Mouse (Mus musculus) adrenal gland, postnatal 36 days (tissue): ENCODE data around the gene Rdh7. TPM values are rescaled to one million over a fixed set of nuclear protein-coding genes. Genes with fewer than 3 reads are reported as not detected.
"Not testable (repeated sequence)": the region's sequence is repeated elsewhere in the genome, so short reads cannot be mapped to it uniquely, and the experiment has no call there.

Experiments used
- DNase-seq, 2 experiments: peaks; one replicate each; pipeline ENCODE4 v3.0.0; 2021; ENCODE audit warnings: mixed read lengths in 1 of 2
- long read RNA-seq, 2 experiments: library from polyadenylated mRNA; stranded (forward); transcript quantifications; one replicate each; pipeline ENCODE4 v2.0.0; 2021; ENCODE audit warnings: borderline sequencing depth in 2 of 2
- total RNA-seq, 2 experiments: library from RNA; stranded (reverse); gene quantifications; 2 replicates each; pipeline ENCODE4 v1.2.3; 2021

The Rdh7 gene
- total RNA-seq: under 1 TPM in 1 of 2 experiments, not detected in 1; 0.40 TPM
- long read RNA-seq, experiment 1: 0 reads
- long read RNA-seq, experiment 2, partial matches to known transcripts: 1 of 3 reads
- long read RNA-seq, experiment 2, other reads (novel, unspliced or antisense): 0 of 3 reads

DNA sequence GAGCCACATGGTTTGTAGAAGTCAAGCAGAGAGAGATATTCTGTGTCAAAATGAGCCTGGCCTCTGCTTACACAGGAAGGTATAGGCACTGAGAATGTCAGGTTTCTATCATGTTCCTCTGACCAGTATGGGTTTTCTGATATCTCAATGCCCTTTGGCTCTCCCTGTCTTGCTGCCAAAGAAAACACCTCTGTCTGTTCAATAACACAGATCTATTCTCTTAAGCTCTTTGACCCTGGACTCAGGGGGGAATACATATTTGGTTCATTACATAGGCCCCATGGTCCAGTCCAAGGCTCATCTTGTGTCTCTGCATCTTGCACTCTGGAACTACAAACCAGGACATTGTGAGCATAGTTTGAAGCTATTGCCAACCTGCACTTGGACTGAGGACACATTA is at the start of gene Rdh7:
Gene Rdh7 (minus strand): TSS at position 213 of the 400 bp plus-strand sequence.
- DNase-seq: no peak

DNA sequence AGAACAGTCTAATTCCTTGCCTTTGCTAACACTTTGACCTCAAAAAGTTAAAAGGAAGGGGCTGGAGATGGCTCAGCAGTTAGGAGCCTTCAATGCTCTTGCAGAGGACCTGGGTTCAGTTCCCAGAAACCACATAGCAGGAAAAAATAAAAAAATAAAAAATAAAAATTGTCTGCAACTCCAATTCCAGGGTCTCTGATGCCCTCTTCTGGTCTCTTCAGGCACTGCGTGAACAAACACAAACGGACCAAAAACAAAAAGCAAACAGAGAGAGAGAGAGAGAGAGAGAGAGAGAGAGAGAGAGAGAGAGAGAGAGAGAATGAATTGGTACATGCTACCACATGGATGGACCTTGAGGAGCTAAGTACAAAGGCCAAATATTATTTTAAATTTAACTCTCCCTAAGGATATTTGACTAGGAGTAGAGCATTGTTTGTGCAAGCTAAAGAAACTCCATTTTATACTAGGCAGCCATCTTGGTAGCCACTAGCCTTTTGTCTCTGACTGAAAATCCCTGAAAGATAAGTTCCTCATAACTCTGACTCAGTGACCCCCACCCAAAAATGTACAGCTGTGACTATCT is 48.9 kb upstream of the Rdh7 start:
- peak; percentile 64 to 75 for DNase-seq

DNA sequence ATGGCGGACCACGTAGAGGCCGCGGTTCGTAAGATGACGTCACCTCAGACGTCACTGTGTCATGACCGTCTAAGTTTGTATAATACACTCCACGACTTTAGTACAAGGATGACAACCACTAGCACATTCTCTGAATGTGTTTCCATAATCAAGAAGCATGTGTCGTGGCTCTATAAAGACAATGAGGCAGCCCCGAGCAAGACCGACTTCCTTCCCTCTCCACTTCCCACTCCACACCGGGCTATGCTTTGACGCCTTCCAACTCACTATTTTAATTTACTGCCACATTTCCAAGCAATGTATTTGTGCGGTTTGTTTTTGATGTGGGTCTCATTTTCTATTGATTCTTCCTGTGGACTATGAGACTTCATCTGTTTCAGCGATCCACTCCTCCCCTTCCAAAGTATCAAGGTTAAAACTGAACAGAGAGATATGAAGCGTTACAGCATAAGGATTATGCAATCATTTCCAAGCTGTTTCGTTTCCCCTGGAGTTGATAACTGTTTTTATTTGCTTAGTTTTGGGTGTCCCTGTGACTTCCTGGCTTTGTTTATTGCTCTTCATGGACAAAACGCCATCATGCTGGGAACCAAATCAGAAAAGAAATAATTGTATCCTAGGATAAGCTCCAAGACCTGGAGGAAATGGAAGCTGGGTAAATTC is 48.3 kb upstream of the Rdh7 start:
- DNase-seq: no peak

DNA sequence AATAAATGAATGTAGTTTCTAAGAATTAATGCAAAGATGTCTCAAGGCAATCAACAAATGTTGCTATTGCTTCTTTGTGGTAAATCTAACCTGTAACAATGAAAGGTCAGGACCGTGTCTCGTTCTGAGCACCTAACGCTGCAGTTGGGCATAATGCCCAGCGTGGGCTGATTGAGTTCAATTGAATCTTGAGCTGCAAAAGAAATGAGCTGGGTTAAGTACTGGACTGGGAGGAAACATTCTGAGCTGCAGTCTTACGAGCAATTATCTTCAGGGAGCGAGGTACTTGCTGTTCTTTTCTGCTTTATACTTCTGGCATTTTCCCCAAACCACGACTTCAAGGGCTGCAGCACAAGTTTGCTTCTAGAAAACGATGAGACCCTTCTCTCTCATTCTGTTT is 47.7 kb upstream of the Rdh7 start:
- DNase-seq: no peak

DNA sequence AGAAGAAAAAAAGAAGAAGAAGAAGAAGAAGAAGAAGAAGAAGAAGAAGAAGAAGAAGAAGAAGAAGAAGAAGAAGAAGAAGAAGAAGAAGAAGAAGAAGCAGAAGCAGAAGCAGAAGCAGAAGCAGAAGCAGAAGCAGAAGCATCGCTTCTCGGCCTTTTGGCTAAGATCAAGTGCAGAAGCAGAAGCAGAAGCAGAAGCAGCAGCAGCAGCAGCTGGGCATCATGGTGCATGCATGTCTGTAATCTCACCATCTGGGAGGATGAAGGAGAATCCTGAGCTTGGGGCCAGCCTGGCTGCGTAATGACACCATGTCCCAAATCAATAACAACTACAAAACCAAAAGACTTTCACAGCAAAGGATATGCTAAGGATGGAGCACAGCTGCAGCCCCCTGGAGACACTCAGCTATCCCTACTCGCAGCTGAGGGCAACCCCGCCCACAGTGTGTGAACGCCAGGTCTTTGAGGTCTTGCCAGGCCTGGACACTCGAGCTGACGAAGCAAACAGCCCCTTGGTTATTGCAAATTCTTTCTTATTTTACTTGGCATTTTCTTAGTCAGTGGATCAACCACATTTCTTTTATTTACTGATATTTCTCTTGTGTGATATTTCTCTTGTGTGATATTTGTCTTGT is 43.8 kb upstream of the Rdh7 start:
- no peak for DNase-seq

DNA sequence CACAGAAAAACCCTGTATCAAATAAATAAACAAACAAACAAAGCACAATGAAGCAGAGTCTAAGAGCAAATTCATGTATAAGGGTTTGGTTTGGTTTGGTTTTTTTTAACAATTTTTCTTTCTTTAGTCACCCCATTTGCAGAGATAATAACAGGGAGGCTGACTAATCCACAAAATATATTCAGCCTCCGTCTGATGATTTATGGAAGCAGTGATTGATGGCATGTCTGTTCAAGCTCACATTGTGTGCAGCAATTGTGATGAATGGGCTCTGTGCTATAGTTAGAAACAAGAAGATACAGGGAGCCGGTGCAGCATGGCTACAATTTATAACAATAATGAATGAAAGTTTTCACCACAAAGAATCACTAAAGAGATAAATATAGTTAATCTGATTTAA is 39.1 kb upstream of the Rdh7 start:
- DNase-seq: peak in 1 of 2 experiments; percentile 39

DNA sequence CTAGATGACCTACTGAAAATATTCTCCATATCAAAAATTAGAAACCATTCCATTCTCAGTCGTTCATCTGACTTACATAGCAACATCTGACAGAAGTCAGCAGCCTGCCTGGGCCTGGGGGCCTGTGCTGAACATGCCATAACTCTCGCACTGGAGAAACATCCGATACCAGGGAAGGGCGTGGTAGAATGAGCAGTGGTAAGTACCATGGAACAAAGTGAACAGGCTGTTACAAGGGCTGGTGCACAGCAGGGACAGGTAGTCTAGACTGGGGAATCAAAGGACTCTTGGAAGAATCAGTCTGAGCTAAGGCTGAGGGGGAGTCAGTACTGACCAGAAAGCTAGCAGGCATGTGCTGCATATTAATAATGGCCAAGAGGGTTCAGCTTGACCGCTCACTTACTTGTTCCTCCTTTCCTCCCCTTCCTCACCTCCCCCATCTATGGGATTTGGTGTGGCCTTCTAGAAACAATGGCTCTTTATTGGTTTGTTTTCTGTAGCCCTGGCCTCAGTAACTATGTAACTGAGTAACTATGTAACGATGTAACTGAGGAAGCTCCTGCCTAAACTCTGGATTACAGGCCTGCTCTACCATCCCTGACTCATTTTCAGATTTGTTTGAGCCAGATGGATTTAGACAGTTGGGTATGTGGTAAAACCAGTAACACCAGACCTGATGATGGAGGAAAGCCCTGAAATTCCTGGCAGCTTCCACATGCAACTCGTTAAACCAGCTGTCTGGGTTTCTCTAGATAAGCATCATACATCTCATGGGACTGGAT is 36.2 kb upstream of the Rdh7 start:
- no peak for DNase-seq

DNA sequence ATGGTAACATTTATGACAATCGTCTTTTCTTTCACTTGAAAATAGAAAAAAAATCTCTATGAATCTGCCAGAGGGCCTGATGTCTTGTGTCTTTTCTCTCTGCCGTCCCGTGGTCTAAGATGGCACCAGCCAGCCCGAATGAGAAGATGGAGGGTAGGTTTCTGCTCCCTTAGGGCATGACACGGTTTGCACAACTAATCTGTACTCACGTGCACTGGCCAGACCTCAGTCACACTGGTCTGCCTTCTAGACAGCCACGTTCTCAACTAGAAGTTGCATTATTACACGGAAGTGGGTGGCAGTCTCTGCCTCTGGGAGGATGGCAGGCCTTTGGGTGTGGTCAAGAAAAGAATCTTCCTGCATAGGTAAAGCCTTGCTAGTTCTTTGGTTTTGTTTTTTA is 34.4 kb upstream of the Rdh7 start:
- no peak for DNase-seq

DNA sequence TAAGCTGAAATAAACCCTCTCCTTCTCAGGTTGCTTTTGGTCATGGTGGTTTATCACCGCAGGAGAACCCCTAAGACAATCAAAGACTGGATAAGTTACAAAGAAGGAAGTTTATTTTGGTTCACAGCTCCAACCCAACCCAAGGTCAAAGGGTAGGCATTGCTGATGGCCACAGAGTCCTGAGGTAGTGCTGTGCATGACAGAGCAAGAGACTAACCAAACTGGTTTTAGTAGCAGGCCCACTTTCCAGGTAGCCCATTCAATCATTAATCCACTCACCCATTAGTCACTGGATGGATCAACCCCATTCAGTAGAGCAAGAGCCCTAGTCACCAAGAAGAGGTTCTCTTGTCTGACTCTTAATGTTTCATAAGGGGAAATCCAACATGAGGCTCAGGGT is 33.6 kb upstream of the Rdh7 start:
- no peak for DNase-seq

DNA sequence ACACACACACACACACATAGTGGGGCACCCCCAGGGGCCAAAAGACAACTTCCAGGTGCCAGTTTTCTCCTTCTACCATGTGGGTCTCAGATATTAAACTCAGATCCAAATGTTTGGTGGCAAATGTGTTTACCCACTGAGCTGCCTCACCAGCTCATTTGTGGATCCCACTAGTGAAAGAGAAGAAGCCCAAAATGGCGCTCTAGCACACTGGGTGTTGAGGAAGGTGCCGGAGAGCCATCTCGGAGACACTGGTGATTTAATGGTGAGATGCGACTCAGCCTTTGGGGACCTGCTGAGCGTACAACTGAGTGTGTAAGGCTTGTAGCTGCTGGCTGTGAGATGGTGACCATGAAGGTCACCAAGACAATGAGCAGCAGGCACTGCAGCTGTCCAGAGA is 29.0 kb upstream of the Rdh7 start:
- DNase-seq: no peak

DNA sequence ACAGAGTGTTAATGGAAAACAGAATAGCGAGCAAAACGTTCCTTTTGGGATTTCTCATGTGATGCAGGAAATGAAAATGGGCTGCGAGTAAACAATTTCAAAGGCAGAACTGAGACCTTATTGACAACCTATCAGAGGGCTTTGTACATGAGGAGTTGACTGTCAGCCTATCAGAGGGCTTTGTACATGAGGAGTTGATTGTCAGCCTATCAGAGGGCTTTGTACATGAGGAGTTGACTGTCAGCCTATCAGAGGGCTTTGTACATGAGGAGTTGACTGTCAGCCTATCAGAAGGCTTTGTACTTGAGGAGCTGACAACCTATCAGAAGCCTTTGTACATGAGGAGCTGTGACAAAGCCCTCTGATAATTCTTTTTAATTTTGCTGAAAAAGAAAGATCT is 28.6 kb upstream of the Rdh7 start:
- DNase-seq: not testable (repeated sequence)

DNA sequence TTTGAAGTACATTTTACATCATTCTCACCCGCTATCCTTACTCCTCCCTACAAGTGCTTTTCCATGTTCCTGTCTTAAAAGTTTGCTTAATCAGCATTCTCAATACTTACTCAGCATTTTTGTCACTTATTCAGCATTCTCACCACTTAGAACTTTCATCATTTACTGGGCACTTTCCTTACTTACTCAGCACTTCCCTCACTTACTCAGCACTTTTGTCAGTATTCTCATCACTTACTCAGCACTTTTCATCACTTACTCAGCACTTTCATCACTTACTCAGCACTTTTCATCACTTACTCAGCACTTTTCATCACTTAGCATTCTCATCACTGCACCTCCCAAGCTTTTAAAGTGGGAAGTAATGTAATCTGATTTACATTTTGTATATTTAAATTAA is 27.0 kb upstream of the Rdh7 start:
- no peak for DNase-seq

DNA sequence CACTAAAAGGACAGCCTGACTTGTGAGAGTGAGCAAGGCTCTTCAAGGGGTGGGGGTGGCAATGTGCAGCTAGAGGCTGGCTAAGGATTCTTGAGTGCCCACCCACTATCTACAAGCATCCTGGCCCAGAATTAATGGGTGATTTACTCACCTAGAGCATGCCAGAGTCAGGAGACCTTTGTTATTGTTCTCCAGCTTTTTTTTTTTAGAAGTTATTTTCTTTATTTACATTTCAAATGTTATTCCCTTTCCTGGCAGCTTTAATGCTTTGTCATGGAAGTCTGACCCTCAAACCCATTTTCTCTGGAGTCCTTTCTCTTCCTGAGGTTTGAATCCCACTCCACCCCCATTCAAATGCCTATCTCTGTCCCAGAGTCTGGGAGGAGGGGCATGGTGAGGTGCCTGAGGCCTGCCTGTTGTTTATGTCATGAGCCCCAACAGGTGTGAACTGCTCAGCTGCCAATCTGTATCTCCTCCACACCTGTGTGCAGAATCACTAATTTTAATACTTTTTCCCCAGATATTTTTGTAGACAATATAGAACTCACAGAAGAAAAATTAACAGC is 18.9 kb upstream of the Rdh7 start:
- DNase-seq: no peak

DNA sequence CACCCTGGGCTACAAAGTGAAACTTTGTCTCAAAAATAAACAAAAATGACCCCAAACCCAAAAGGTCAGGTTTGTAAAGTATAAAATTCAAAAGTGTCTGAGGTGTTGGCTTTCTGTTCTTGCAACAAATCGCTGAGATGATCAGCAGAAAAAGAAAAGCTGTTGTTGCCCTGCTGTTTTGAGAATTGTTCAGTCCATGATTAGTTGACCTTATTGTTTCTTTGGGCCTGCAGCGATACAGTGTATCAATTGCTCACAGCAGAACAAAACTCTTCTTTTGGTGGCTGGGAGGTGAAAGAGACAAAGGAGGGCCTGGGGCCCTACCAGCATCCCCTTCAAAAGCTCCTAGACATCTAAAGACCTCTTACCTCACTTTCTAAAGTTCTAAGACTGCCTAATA is 17.5 kb upstream of the Rdh7 start:
- DNase-seq: no peak

DNA sequence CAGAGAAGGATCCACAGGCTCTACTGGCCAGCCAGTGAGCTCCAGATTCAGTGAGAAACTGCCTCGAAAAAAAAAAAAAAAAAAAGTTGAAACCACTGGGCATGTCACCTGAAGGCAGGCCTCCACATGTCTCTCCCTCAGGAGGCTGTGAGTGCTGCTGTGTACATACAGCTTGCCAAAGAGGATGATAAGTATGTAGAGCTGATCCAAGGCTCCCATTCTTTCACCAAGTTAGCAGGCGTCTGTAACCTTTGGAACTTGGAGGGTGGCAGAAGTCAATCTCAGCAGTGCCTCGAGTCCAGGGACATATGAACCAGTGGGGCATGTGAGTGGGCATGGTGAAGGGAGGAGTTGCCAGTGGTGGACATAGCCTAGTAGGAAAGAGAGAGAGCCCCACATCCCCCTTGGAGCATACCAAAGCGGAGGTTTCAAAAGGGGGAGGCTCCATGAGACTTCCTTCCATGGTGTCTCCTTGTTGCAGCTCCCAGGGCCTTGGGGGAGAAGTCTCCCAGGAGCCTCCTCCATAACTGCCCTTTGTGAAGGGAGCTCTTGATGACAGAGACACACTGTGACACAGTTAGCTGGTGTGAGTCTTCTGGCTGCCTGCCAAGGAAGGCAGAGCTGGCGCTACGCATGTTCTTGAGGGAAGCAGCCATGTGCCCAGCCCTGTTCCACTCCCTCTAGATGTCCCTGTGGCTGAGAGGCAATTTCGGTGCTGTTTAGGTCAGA is 16.3 kb upstream of the Rdh7 start:
- peak; percentile 86 to 87 for DNase-seq

DNA sequence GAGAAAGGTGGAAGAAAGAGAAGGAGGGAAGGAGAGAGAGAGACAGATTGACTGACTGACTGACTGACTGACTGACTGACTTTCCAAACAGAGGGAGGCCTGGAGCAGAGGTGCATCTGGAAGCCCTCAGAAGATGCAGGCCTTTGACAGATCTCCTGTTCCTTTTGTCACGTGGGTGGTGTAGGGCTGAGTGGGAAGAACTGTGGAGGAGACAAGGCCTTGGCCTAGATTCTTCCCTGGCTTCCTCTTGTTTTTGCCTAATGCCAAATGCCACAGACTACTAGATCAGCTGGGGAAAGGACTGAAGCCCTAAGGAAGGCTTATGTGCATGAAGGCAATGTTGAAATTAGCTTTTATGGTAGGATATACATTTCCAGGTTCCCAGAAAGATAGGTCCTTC is 14.5 kb upstream of the Rdh7 start:
- peak; percentile 55 to 56 for DNase-seq

DNA sequence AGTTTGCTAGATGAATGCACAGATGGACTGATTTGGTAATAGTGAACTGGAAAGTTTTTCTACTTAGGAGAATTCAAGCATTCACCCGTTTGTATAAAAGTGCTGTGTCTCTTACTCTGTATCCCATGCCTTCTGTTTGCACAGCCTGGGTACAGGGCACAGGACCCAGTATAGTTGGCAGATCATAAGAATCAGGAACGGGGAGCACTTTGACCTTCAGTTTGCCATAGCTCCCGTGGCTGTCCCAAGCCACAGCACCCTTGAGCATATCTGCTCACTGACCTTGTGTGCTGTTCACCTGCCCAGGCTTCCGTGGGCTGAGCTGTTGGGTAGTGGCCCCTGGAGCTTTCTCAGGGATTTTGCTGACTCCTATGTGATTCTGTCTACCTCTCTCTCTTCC is 13.1 kb upstream of the Rdh7 start:
- DNase-seq: no peak

DNA sequence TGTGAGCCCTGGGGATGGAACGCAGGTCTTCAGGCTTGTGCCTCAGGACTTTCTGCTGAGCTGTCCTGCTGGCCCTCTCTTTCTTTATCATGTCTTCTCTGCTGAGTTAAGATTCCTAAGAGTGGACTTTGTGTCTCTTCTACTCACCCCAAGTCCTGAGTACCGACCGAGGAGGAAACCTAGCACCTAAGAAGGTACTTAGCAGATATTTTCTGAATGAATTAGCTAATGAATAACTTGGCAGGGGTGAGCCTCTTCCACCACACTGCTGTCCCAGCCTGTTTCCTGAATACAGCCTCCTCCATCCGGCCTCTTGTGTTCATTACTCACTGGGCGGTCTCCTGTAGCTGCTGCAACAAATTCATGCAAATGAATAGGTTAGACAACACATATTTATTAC is 11.2 kb upstream of the Rdh7 start:
- no peak for DNase-seq

DNA sequence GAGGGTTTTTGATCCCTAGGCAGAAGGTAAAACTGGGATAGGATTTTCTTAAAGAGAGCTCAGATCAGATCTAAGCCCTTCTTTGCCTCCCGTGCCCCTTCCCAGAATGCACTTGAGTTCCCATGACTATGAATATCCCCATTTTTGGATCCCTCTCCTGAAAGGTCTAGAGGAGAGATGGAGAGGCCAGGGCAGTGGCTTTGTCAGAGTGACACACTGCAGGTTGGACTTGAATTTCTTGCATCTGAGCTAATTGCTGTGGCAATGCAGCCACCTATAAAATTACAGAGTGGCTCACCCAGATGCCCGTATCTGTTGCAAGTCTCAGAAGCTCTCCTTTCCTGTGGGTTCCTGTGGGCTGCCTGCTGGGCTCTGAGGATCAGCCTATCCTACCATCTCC is 9.6 kb upstream of the Rdh7 start, which contains the start of gene Sdr9c7:
Gene Sdr9c7 (plus strand): TSS at position 301 of the 400 bp plus-strand sequence.
- no peak for DNase-seq

DNA sequence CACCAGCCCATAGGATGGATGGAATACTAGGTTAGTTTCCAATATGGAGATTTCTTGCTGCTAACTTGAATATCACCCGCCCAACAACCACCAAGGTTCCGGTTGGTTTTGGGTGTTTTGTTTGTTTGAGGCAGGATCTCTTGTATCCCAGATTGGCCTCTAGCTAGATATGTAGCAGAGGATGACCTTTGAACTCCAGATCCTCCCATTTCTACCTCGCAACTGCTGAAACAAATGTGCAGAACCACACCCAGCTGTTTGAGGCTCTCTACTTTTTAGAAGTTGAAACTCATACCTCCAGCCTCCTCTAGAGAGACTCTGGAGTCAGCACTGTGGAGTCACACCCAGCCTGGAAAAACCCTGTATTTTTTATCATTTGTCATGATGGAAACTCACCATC is 8.9 kb upstream of the Rdh7 start:
- DNase-seq: no peak

DNA sequence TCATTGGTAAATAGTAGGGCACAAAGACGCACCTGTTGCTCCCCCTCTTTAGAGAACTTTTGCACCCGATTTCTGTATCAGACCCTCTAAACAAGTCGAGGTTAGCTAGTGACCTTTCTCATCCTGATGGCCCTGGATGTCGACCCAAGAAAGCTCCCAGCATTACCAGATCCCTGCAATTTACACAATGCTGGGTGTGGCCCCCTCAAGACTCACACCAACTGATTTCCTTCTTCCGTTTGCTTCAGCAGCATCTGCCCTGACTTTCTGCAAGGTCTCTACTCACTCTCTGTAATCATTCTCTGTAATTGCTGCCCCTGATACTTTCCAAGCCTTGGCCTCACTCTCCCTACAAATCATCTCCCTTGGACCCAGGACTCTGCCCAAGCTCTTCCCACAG is 8.1 kb upstream of the Rdh7 start:
- no peak for DNase-seq
